Mouse (Mus musculus): Measurements from ENCODE around the gene Zbtb38.

Gene Zbtb38

GRCm38 (mm10) chr9:96636423-96637156, 116.0 kb downstream of the Zbtb38 start:
- DNase-seq: no peak

DNA sequence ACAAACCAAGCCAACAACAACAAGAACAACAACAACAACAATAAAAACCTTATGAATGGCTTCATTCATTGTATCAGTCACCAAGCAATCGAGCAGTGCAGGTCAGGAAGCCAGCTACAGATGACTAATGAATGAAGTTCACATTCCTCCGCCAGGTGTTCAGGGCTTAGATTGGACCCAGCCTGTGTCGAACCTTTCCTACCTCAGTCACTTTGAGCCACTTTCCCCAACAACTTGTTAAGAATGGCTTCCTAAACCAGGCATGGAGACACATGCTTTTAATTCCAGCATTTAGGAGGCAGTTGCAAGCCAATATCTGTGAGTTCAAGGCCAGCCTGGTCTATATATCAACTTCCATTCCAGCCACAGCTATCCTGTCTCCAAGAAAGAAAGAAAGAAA, 116.7 kb downstream of the Zbtb38 start:
- DNase-seq: no peak

- DNase-seq: no peak
Observed at GRCm38 (mm10) chr9:96635176-96635575, 117.5 kb downstream of the Zbtb38 start.

GRCm38 (mm10) chr9:96633771-96634170, 118.9 kb downstream of the Zbtb38 start:
- no peak for DNase-seq

Data from lung, postnatal 36 days (tissue).